Mouse (Mus musculus): ENCODE results near the gene Olfr1500.

- TF ChIP-seq MAX (IDR thresholded peaks at IDR 0.05; ENCODE audit: low read depth) (no peak), POLR2A (IDR thresholded peaks at IDR 0.05; ENCODE audit: insufficient read length, low read depth) (no peak), MYOG (IDR thresholded peaks at IDR 0.05; ENCODE audit: control insufficient read depth in 1 of 3, insufficient read depth in 1 of 3, insufficient read length in 2 of 3, low read depth in 2 of 3) (no peak), MYOD1 (IDR thresholded peaks at IDR 0.05; ENCODE audit: control insufficient read depth in 1 of 3, insufficient read length in 2 of 3, low read depth in 2 of 3) (no peak), USF1 (IDR thresholded peaks at IDR 0.05; ENCODE audit: low read depth) (no peak), TCF12 (IDR thresholded peaks at IDR 0.05; ENCODE audit: insufficient read depth, poor library complexity, severe bottlenecking) (no peak), E2F4 (IDR thresholded peaks at IDR 0.05; ENCODE audit: insufficient read depth) (no peak), CEBPB (IDR thresholded peaks at IDR 0.05; ENCODE audit: insufficient read depth, poor library complexity, severe bottlenecking) (no peak), POLR2AphosphoS2 (IDR thresholded peaks at IDR 0.05; ENCODE audit: insufficient read length, low read depth) (no peak)
Observed at GRCm38 (mm10) chr19:13798102-13798501, 32.2 kb downstream of the Olfr1500 start, which contains the start of gene Olfr1497.

Measured in myocyte (in vitro differentiated cells).